Mouse (Mus musculus) CH12.LX (cell line): ENCODE measurements around the gene Dscaml1.

ENCODE experiments used
- CTCF ChIP-seq, 2 experiments: IDR thresholded peaks in 1 of 2; conservative IDR thresholded peaks in 1 of 2; 2 replicates each; pipeline ENCODE4 v1.5.1; 2011 to 2012; ENCODE audit warnings: low read depth in 2 of 2, low read length in 2 of 2, improper control_type of control experiment in 1 of 2, inconsistent platforms in 1 of 2, mild to moderate bottlenecking in 1 of 2, moderate library complexity in 1 of 2
- GABPA ChIP-seq: IDR thresholded peaks from 2 replicates; pipeline ENCODE4 v1.6.1; 2012; ENCODE audit warnings: low read depth, low read length, improper control_type of control experiment, inconsistent platforms; ENCODE audit not compliant: insufficient replicate concordance
- MAX ChIP-seq: IDR thresholded peaks from 2 replicates; pipeline ENCODE4 v1.6.1; 2011; ENCODE audit warnings: low read length, improper control_type of control experiment
- POLR2A ChIP-seq: IDR thresholded peaks from 2 replicates; pipeline ENCODE4 v1.6.1; 2011; ENCODE audit warnings: low read depth, mild to moderate bottlenecking, improper control_type of control experiment, low read length

- TF ChIP-seq GABPA (no peak), MAX (no peak), POLR2A (no peak), CTCF (conservative IDR thresholded peaks at IDR 0.05 in 1 of 2, IDR thresholded peaks at IDR 0.05 in 1 of 2; ENCODE audit: low read depth in 2 of 2, low read length in 2 of 2) (no peak)
Observed at GRCm38 (mm10) chr9:45739702-45740583, 313.5 kb downstream of the Dscaml1 start.
